Mouse (Mus musculus) telencephalon, adult 2 months (tissue): ENCODE data around the gene Trmo.

Experiments used
- DNase-seq: peaks from one replicate; pipeline ENCODE4 v3.0.0-alpha.2; 2011; ENCODE audit warnings: low read depth, low spot score

Trmo gene

GRCm38 (mm10) chr4:46339584-46339983, 49.7 kb downstream of the Trmo start:
- no peak for DNase-seq

- no peak for DNase-seq
Measured at GRCm38 (mm10) chr4:46339026-46339425, 50.2 kb downstream of the Trmo start.

GRCm38 (mm10) chr4:46337990-46338389, 51.2 kb downstream of the Trmo start:
- DNase-seq: no peak

- no peak for DNase-seq
Measured at GRCm38 (mm10) chr4:46335846-46336245, 53.4 kb downstream of the Trmo start.

- no peak for DNase-seq
Measured at GRCm38 (mm10) chr4:46328906-46329305, 60.3 kb downstream of the Trmo start.
